Mouse (Mus musculus) heart, postnatal 36 days (tissue): ENCODE measurements around the gene Wfdc21. TPM values are rescaled to one million over a fixed set of nuclear protein-coding genes. Genes with fewer than 3 reads are reported as not detected.

Experiments used
- DNase-seq, 2 experiments: peaks; one replicate each; pipeline ENCODE4 v3.0.0; 2021 to 2022
- intact Hi-C: fragments of 180-260 bp; cut with DNase I; formaldehyde crosslinking; loops from one replicate; pipeline ENCODE4 v1.15.1; 2025
- total RNA-seq, 2 experiments: library from RNA; stranded (reverse); gene quantifications; 2 replicates each; pipeline ENCODE4 v1.2.3; 2021

Wfdc21 gene
- total RNA-seq, 2 experiments from 2014 or later, result not detected

DNA sequence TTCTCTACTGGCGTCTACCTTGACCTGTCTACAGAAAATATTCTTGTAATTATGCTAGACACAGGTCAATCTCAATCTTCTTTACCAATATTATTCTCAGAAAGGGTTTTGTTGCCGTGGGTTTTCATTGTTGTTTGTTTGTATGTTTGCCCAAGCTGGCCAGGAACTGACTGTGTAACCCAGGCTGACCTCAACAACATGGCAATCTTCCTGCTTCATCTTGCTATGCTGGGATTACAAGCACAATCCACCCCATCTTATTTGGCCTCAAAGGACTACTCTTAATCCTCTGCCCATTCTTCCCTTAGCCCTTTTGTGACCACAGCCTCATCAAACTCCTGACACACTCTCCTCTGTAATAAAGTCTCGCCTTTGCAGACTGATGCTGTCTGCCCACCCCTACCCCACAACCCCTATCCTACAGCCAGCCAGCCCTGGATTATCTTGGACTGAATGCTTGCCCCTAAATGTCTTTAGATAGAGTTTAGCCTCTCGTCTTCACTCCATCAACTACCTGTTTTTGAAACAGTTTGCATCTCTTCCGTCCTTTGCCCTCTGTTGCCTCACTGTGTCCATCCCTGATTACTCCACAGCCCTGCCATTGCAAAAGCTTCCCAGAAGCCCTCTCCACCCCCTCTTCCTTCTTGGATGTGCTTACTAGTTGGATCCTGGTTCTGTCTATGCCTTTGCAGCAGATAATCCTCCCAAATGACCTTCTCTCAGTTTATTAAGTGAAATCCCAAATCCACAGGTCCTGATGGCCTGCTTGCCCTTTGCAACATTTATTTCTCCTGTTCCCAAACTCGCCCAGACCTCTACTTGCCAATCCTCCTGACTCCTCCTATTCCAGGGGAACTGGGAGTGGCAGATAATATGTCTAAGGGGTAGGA lies 881 bp downstream of the Wfdc21 start:
- DNase-seq, result no peak
- intact Hi-C loops, result no loop called here

DNA sequence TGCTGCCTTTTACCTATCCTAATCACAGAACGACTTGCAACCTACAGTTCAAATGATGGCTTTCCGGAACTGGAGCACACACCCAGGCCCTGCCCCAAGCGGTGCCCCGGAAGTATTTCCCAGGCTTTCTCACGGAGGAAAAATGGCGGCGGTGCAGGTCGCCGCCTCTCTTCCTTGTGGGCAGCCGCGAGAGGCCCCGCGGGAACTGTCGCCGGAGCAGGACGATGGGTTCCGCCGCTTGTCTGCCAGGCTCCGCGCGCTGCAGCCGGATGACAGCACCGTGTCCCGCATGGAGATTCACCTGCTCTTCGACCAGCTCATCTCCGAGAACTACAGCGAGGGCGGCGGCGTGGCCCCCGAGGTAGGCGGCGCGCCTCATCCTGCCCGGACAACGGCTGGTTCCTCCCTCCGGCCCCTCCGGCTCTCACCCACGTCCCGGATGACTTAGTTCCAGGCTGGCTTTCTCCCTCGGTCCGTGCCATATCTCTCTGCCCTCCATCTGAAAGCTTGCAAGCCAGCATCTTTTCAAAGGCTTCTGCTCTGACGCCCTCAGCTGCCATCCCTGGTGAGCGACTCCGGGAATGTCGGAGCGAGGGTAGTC lies 6.9 kb downstream of the Wfdc21 start, which contains the start of gene Heatr6:
Gene Heatr6, plus strand, starts transcription at position 116 of the 601 bp plus-strand sequence.
- peak; percentile 85 to 91 for DNase-seq
- intact Hi-C loops, result no loop called here

DNA sequence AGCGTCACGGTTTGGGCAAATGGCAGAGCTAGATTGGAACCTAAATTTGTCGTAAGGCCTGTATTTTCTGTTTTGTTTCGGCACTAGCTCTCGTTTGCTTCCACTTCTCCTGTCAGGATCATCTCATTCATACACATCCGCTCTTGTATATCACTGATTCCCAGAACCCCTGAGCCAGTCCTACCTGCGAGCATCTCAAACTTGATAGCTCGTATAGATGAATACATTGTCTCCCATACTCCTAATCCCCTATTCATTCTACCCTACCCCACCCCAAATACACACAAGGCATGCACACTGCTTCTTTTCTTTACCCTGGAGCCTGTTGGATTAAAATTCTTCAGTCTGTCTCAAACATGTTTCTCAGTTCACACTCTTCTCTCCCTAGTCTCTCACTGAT lies 7.5 kb downstream of the Wfdc21 start:
- intact Hi-C loops, result no loop called here
- no peak for DNase-seq

DNA sequence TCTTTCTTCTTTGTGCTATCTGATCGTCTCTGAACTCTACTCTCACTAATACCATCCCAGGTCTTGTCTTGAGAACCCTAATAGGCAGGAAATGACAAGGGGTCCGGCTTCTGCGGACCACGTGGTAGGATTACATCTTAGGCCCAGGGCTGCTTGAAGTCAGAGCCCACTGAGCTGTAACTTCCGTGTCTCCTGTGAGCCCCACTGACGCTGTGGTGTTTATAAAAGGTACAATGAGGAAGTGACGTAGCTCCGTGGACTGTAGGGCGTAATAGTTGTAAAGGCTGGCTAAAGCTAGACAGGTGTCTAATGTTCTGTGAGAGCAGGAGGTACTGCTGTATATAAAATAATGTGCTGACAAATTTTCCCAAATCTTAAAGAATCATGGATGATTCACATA lies 20.6 kb downstream of the Wfdc21 start:
- intact Hi-C loops, result no loop called here
- DNase-seq, result no peak

DNA sequence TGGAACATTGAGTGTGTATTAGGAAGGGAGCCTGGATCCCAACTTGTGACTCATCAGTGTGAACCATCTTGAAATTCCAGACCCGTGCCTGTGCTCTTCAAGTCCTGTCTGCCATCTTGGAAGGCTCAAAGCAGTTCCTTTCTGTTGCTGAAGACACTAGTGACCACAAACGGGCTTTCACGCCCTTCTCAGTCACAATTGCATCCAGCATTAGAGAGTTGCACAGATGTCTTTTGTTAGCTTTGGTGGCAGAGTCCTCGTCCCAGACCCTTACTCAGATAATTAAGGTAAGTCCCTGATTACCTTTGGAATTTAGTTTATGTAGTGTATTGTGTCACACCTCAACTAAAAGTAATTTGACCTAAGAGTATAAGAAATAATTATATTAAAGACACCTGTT lies 22.2 kb downstream of the Wfdc21 start:
- DNase-seq, result no peak
- intact Hi-C loops, result no loop called here

DNA sequence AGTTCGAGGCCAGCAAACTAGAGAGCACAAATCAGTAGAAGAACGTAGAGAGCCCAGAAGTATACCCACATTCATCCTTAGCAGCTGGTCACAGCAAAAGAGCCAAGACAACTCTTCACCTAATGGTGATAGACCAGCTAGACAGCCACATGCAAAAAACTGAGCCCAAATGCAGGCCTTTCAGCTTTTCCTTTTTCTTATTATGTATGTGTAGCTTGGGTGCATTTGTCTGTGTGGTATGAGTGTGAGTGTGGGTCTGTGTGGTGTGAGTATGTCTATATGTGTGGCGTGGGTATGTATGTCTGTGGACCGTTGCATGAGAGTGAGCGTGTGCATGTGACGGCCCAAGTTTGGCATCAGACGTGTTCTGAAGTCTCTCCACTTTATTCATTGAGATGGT lies 24.3 kb downstream of the Wfdc21 start:
- no peak for DNase-seq
- intact Hi-C loops, result no loop called here

DNA sequence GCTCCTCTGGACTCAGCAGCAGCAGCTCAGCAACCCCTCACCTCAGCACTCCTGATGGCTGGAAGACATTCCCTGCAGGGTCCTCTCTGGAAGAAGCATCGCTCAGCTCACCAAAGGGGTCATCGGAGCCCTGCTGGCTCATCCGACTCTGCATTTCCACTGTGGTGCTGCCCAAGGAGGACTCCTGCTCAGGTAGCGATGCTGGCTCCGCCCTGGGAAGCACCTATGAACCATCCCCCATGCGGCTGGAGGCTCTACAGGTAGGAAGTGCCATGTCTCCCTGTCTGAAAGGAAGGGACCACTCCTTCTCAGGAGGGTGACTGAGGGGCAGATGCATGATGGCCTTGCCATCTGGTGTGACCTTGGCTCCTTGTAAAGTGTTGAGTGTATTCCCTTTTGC lies 25.6 kb downstream of the Wfdc21 start:
- no peak for DNase-seq

DNA sequence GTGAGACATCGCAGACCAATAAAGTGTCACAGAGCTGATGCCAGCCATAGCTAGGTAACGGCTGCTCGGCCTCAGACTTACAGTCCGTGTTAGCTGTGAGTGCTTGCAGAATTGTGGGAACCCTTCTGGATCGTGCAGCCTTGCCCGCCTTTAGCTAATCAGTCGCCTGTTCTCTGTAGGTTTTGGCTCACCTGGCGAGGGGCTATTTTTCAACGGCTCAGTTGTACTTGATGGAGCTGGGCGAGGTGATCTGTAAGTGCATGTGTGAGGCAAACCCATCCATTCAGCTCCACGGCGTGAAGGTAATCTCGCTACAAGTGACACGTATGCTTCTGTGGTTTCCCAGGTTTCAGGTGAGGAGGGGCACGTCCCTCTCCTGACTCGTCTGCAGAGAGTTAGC lies 27.0 kb downstream of the Wfdc21 start:
- DNase-seq, result no peak
- intact Hi-C loops, result no loop called here

More for the DNA sequence above, 25.6 kb downstream of the Wfdc21 start:
- intact Hi-C loops, result no loop called here

DNA sequence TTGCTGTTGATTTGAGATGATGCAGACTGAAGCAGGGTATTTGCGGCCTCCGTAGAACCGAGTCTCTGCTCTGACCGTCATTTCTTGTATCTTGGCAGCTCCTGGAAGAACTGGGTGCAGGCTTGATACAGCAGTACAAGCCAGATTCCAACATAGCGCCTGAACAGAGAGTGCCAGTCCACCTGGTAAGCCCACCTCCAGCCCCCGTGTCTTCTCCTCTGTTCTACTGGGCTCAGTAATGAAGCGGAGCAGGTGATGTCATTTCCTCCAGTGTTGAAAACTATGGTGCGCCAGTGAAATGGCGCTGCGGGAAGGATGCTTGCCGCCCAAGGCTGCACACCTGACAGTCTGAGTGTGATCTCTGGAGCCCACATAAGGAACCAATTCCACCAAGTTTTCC lies 27.6 kb downstream of the Wfdc21 start:
- no peak for DNase-seq
- intact Hi-C loops, result no loop called here

DNA sequence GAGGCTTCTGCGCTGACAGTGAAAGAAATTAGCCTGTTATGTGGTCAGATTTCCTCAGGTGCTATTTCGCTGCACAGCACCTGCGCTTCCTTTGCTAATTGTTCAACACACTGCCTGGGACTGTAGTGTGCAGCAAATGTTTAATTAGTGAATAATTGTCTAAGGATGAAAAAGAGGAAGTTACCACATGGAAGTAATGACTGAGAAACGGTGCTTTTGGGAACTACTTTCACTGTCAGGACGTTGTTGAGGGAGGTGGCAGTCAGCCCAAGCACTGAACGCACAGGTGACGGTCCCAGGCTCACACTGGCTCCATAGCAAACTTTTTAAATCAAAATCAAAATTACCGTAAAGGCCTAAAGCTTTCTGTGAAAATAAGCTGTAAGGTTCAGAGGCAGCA lies 30.1 kb downstream of the Wfdc21 start:
- DNase-seq, result no peak
- intact Hi-C loops, result no loop called here

DNA sequence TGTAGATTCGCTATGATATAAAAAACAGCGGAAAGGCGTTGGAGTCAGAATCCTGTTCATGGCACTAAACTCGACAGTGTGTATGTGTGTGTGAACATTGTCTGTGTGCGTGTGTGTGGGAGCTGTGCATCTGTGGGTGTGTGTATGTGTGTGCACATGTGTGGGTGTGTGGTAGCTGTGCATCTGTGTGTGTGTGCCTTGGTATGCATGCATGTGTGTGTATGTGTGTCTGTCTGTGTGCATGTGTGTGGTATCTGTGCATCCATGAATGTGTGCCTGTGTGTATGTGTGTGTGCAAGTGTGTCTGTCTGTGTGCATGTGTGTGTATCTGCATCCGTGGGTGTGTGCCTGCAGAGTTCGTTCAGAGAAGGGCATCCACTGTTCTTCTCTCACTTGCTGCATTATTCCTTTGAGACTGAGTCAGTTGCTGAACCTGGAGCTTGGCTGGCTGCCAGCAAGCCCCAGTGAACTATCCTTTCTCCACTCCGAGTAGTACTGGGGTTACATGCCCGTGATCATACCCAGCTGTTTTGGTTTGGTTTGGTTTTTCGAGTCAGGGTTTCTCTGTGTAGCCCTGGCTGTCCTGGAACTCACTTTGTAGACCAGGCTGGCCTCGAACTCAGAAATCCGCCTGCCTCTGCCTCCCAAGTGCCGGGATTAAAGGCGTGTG lies 37.3 kb downstream of the Wfdc21 start:
- no peak for DNase-seq
- intact Hi-C loops, result loop anchor here (1.0 kb wide), 1 partner anchor 248 kb away; no protein-coding TSS in a partner anchor

DNA sequence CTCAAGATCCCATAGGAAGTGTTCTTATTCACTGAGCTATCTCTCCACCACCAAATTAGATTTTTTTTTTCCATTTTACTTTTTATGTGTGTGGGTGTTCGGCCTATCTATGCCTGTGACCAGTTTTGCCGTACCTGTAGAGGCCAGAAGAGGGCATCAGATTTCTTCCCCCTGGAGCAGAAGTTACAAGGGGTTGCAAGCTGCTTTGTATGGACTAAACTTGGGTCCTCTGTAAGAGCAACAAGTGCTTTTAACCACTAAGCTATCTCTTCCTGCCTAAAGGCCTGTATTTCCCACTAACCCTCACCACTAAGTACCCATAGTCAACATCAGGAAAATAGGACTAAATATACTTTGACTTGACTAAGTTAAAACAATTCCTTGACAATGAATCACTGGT lies 37.9 kb downstream of the Wfdc21 start:
- DNase-seq, result peak in 1 of 2 experiments; percentile 34
- intact Hi-C loops, result loop anchor here (1.0 kb wide), 2 partner anchors 152 to 248 kb away; no protein-coding TSS in a partner anchor

DNA sequence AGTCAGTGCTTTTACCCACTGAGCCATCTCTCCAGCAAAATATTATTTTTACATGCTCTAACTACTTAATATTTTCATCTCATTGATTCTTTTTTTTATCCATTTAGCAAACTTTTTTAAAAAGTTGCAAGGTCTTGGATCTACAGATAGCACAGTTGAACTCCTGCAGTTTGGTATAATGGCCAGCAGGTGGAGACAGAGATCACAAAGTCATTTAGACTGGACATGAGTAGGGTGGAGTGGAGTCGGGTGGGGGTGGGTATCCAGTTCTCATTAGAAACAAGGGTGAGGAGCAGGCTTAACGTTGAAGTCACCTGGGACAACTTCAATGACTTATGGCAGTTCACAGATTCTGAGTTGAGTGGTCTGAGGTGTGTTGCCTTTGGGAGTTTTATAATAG lies 38.6 kb downstream of the Wfdc21 start:
- DNase-seq, result peak; percentile 55 to 62
- intact Hi-C loops, result loop anchor here (1.0 kb wide), 1 partner anchor 151 kb away; no protein-coding TSS in a partner anchor

DNA sequence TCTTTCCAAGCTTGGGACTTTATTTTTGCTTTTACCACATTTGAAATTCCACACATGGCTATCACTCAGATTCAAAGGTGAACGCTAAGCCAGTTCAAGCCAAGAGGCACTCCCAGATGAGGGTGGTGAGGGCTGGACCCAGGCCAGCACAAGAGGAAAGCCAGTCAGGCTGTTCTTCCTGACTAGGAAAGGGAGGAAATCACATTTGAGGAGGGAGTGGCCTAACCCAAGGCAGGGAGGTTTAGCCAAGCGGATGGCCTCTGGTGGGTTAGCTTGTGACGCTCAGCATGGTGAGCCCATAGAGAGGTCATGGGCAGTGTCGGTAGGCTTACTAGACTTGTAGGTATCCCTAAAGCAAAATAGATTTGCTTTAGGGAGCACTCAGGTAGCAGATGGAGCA lies 40.1 kb downstream of the Wfdc21 start:
- intact Hi-C loops, result no loop called here
- peak; percentile 31 to 46 for DNase-seq

DNA sequence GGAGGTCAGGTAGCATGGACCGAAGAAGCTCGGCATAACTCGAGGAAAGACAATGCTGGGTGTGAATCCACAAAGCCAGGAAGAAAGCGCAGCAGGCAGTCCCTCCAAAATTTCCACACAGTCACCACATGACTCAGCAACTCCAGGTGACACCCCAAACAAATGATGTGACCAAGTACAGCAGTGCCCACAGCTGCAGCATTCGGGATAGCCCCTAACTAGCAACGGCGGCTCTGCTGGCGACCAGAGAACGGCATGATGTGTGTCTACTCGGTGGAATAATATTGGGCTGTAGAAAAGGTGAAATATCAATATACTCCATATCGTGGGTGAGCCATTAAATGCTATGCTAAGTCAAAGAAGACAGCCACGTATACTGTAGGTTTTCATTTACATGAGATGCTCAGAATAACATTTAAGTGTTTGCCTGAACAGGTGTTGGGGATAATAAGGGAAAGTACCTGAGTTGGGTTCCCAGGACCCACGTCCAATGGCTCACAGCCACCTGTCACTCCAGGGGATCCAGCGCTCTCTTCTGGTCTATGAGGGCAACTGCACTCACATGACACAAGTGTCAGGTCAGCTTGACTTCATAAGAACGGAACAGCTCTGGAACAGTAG lies 40.8 kb downstream of the Wfdc21 start:
- intact Hi-C loops, result no loop called here
- DNase-seq, result no peak

DNA sequence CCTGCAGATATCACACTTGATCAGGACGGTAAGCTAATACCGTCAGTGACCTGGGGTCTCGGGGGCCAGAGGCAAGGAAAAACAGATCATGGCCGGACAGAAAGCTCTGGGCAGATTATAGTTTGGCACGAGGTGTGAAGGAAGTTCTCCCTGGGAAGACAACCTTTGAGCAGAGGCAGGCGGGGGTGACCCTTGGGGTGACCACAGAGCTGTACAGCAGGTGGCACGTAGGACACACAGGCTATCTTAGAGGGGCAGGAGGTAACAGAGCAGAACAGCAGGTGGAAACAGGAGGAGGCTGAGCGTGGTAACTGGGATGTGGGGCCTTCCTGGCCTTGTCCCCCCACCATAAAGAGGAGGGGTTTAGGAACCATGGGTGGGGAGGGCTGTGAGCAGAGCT lies 41.6 kb downstream of the Wfdc21 start:
- no peak for DNase-seq
- intact Hi-C loops, result no loop called here

DNA sequence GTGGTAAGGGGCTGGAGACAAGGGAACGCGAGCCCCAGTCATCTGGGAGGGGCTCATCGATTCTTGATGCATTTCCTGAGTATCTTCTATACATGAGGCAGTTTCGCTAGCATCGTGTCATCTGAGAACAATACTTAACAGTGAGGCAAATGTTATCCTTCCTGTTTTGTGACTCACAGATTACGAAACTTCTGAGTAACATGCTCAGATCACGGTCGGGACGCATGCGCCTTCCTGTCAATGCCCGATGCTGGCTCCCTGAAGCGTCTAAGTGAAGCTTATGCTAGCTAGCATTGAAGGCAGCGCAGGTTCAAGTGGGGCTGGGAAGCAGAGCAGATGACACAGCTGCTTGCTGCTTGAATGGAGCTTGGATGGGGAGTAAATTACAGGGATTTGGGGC lies 42.5 kb downstream of the Wfdc21 start:
- intact Hi-C loops, result no loop called here
- DNase-seq, result peak; percentile 34 to 51

DNA sequence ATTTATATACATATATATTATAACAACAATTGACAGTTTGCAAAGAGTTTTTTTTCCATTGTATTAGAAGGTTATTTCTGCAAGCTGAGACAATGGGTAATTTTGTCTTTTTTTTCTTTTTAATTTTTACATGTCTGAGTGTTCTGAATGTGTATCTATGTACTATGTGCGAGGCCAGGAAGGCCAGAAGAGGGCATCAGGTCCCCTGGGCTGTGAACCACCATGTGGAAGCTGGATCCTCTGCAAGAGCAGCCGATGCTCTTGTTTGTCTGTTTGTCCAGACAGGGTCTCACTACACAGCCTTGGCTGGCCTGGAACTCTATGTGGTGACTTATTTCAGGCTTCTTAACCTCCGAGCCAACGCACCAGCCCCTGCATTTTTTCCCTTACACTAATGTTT lies 44.4 kb downstream of the Wfdc21 start:
- no peak for DNase-seq
- intact Hi-C loops, result no loop called here

DNA sequence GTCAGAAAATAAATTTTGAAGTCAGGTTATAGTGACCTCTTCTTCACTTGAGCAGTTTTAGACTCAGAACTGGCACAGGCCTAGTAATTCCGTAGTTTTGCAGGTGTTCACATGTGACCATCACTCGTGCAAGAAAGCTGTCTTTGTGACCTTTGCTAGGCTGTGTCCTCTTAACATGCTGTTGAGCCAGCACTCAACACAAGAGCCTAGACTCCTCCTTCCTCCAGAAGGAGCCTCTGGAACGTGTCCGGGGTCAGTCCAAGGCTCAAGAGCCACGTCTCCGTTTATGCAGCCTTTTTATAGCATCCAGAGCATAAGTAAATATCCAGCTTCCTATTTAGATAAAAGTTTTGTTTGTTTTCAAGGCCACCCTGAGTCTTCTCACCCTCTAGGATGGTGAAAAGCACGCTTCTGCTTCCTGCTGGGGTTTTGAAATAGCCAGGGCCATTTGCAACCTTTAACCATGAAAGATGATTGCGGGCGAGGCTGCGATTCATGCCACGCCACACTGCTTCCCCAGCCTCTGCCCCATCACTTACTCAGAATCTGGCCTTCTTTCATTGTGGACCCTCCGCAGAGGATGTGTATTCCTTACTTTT lies 45.7 kb downstream of the Wfdc21 start:
- no peak for DNase-seq
- intact Hi-C loops, result no loop called here

DNA sequence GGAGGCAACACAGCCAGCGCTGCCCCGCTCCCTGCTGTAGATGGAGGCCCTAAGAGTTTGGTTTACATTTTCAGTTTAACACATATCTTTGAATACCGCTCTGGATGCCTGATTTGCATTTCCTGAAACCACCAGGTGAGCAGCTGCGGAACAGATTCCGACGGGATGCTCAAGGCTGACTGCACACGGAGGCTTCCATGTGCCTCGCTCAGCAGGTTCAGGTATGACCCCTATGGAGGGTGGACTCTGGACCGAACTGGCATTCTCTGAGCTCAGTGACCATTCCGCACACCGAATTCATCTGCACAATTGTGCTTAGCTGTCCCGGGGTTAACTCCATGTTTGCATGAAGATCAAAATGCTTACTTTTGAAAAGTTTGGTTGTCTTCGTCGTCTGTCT lies 46.5 kb downstream of the Wfdc21 start:
- DNase-seq, result no peak
- intact Hi-C loops, result no loop called here

DNA sequence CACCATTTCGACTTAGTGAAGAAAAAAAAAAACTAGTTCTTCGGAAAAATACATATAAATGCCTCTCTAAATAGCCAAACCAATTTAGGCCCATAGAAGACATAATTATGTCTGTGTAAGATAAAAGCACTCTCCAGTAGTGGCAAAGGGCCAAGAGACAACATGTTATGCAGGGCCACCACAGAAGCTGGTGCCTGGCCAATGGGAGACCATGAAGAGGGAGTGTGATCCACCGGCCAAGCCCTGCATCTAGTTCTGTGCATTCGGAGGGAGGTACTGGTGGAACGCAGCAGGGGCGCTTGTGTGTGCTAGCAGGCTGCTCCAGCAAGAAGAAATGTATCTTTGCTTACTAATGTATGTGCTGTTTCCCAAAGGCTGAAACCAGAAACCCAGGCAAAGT lies 49.4 kb downstream of the Wfdc21 start:
- DNase-seq, result no peak
- intact Hi-C loops, result no loop called here
